Mouse (Mus musculus): ENCODE data around the gene Axin1. TPM values are rescaled to one million over a fixed set of nuclear protein-coding genes. Genes with fewer than 3 reads are reported as not detected.

The Axin1 gene
- total RNA-seq (2012; rRNA removed), result 28.5 and 33.2 TPM in 2 replicates
- total RNA-seq (2014; rRNA removed), result 27.8 and 28.5 TPM in 2 replicates
- polyA plus RNA-seq (2012; ENCODE audit: insufficient read length, low read depth), result 38.8 and 43.4 TPM in 2 replicates

GRCm38 (mm10) chr17:26138239-26138836, at the start of gene Axin1:
Gene Axin1, plus strand, starts transcription at chr17:26138688.
- Histone ChIP-seq H3K4me1 (ENCODE audit: control insufficient read depth in 1 of 2, insufficient read depth in 2 of 2) (peaks cover 9 to 42% of the 10 kb centered on the region in 2 experiments), H3K27me3 (replicated peaks) (no peaks in the 10 kb centered on the region), H3K9me3 (replicated peaks; ENCODE audit: low read length) (no peaks in the 10 kb centered on the region), H3K9ac (ENCODE audit: insufficient read depth, low read depth) (peak within 1 kb of the TSS; percentile 97), H3K36me3 (replicated peaks in 1 of 2; ENCODE audit: control insufficient read depth in 1 of 2, insufficient read depth in 1 of 2, low read length in 1 of 2) (peaks cover 8 to 34% of the 10 kb centered on the region in 2 experiments), H3K27ac (ENCODE audit: insufficient read depth, low read depth) (no peak within 1 kb of the TSS), H3K4me2 (ENCODE audit: insufficient read depth, low read depth, poor library complexity, severe bottlenecking) (peak within 1 kb of the TSS; percentile 65), H3K79me2 (replicated peaks; ENCODE audit: control insufficient read depth, extremely low read depth, insufficient read depth, poor library complexity, severe bottlenecking) (peaks cover 39% of the 10 kb centered on the region), H3K4me3 (replicated peaks in 1 of 3; ENCODE audit: low read depth in 2 of 3, low read length in 2 of 3, poor library complexity in 1 of 3) (peak within 1 kb of the TSS; percentile 88 to 99 (median 88))
- dilution Hi-C loops (cut with MboI; ENCODE audit: extremely low pct_ligation_motif_present, extremely low pct_unique_long_range_greater_than_20kb, low sequenced_read_pairs) (no loop called here), in situ Hi-C loops (cut with MboI; ENCODE audit: low pct_ligation_motif_present, low pct_unique_long_range_greater_than_20kb, low sequenced_read_pairs) (no loop called here)
- DNase-seq (ENCODE audit: extremely low read depth), result peak; percentile 99
- no peak for TF ChIP-seq E2F4 (IDR thresholded peaks at IDR 0.05; ENCODE audit: insufficient replicate concordance, low read depth, low read length)
- TF ChIP-seq SIN3A (IDR thresholded peaks at IDR 0.05; ENCODE audit: low read length), result peak; percentile 44
- TF ChIP-seq HCFC1 (IDR thresholded peaks at IDR 0.05; ENCODE audit: low read depth, low read length), result peak; percentile 19; the same call in 1 of the 2 replicates
- TF ChIP-seq UBTF (IDR thresholded peaks at IDR 0.05; ENCODE audit: low read depth, low read length), result peak; percentile 81; the same call in 1 of the 2 replicates
- TF ChIP-seq TCF12 (IDR thresholded peaks at IDR 0.05; ENCODE audit: low read depth, low read length), result peak; percentile 53
- TF ChIP-seq IRF4 (IDR thresholded peaks at IDR 0.05; ENCODE audit: low read depth, low read length), result no peak
- no peak for TF ChIP-seq ZC3H11A (IDR thresholded peaks at IDR 0.05; ENCODE audit: low read depth, low read length)
- TF ChIP-seq MEF2A (IDR thresholded peaks at IDR 0.05; ENCODE audit: borderline replicate concordance, low read depth, low read length), result no peak; the same call in 1 of the 2 replicates
- TF ChIP-seq JUN (IDR thresholded peaks at IDR 0.05; ENCODE audit: insufficient read depth, low read depth, low read length), result no peak
- TF ChIP-seq MAFK (IDR thresholded peaks at IDR 0.05; ENCODE audit: insufficient replicate concordance, low read length), result no peak
- TF ChIP-seq CHD1 (IDR thresholded peaks at IDR 0.05; ENCODE audit: low read depth, low read length), result no peak
- TF ChIP-seq NELFE (IDR thresholded peaks at IDR 0.05; ENCODE audit: low read depth, low read length), result peak; percentile 56
- TF ChIP-seq ZMIZ1 (IDR thresholded peaks at IDR 0.05; ENCODE audit: low read depth, low read length), result no peak
- no peak for TF ChIP-seq PAX5 (IDR thresholded peaks at IDR 0.05; ENCODE audit: low read length)
- peak; percentile 80 for TF ChIP-seq TBP (conservative IDR thresholded peaks at IDR 0.05; ENCODE audit: low read depth, low read length)
- peak; percentile 81 for TF ChIP-seq POLR2A (IDR thresholded peaks at IDR 0.05; ENCODE audit: low read depth, low read length)
- no peak; the same call in 1 of the 2 replicates for TF ChIP-seq POLR2AphosphoS2 (IDR thresholded peaks at IDR 0.05; ENCODE audit: low read depth, low read length)
- no peak for TF ChIP-seq USF1 (IDR thresholded peaks at IDR 0.05; ENCODE audit: low read depth, low read length)
- no peak for TF ChIP-seq BHLHE40 (IDR thresholded peaks at IDR 0.05; ENCODE audit: low read depth, low read length)
- TF ChIP-seq RAD21 (IDR thresholded peaks at IDR 0.05; ENCODE audit: low read depth, low read length), result no peak; the same call in 1 of the 2 replicates
- no peak for TF ChIP-seq ZKSCAN1 (IDR thresholded peaks at IDR 0.05; ENCODE audit: borderline replicate concordance, low read depth, low read length)
- no peak; the same call in 1 of the 2 replicates for TF ChIP-seq MXI1 (IDR thresholded peaks at IDR 0.05; ENCODE audit: low read depth, low read length)
- TF ChIP-seq ETS1 (conservative IDR thresholded peaks at IDR 0.05; ENCODE audit: low read depth, low read length), result no peak
- no peak; the same call in none of the 2 replicates for TF ChIP-seq MAX (IDR thresholded peaks at IDR 0.05; ENCODE audit: low read length)
- TF ChIP-seq EP300 (IDR thresholded peaks at IDR 0.05; ENCODE audit: low read length), result no peak
- no peak for TF ChIP-seq RCOR1 (conservative IDR thresholded peaks at IDR 0.05; ENCODE audit: low read depth, low read length)
- no peak for TF ChIP-seq MAZ (IDR thresholded peaks at IDR 0.05; ENCODE audit: low read depth, low read length)
- no peak for TF ChIP-seq SMC3 (IDR thresholded peaks at IDR 0.05; ENCODE audit: low read depth, low read length)
- no peak for TF ChIP-seq USF2 (conservative IDR thresholded peaks at IDR 0.05; ENCODE audit: low read depth, low read length)
- TF ChIP-seq CHD2 (IDR thresholded peaks at IDR 0.05; ENCODE audit: low read length), result no peak
- TF ChIP-seq CTCF (conservative IDR thresholded peaks at IDR 0.05 in 1 of 2, IDR thresholded peaks at IDR 0.05 in 1 of 2; ENCODE audit: low read depth in 2 of 2, low read length in 2 of 2), result peak in 1 of 2 experiments; percentile 48; a peak in 2 of 4 replicates
- TF ChIP-seq GABPA (IDR thresholded peaks at IDR 0.05; ENCODE audit: insufficient replicate concordance, low read depth, low read length), result no peak
- peak; percentile 6; the same call in 1 of the 2 replicates for TF ChIP-seq NRF1 (IDR thresholded peaks at IDR 0.05; ENCODE audit: low read depth, low read length)
- TF ChIP-seq MYC (IDR thresholded peaks at IDR 0.05; ENCODE audit: low read depth, low read length), result 0 out of 2 replicates have a peak, but pooled peaks have one; percentile 17
- 0 out of 2 replicates have a peak, but pooled peaks have one; percentile 26 for TF ChIP-seq KAT2A (IDR thresholded peaks at IDR 0.05; ENCODE audit: insufficient replicate concordance, low read length)
- TF ChIP-seq JUND (conservative IDR thresholded peaks at IDR 0.05; ENCODE audit: low read depth, low read length), result no peak
- peak; percentile 84 for TF ChIP-seq ELF1 (IDR thresholded peaks at IDR 0.05; ENCODE audit: low read depth, low read length)
- TF ChIP-seq ZNF384 (IDR thresholded peaks at IDR 0.05; ENCODE audit: low read depth, low read length), result no peak

Data from CH12.LX (cell line).